Mouse (Mus musculus): ENCODE results near the gene Kndc1.

Kndc1 gene

GRCm38 (mm10) chr7:139951991-139952633 lies 57.6 kb downstream of the Kndc1 start:
- no peak for DNase-seq (ENCODE audit: low read depth)

GRCm38 (mm10) chr7:139955505-139955904 lies 61.0 kb downstream of the Kndc1 start:
- DNase-seq (ENCODE audit: low read depth) = peak; percentile 47

- no peak for DNase-seq (ENCODE audit: low read depth)
These were observed 62.2 kb downstream of the Kndc1 start for GRCm38 (mm10) chr7:139956658-139957057.

- no peak for DNase-seq (ENCODE audit: low read depth)
These were observed 62.9 kb downstream of the Kndc1 start for GRCm38 (mm10) chr7:139957437-139957836.

GRCm38 (mm10) chr7:139957958-139958357 lies 63.5 kb downstream of the Kndc1 start:
- DNase-seq (ENCODE audit: low read depth) = no peak

GRCm38 (mm10) chr7:139961141-139961540 lies 66.6 kb downstream of the Kndc1 start:
- no peak for DNase-seq (ENCODE audit: low read depth)

- no peak for DNase-seq (ENCODE audit: low read depth)
These were observed 69.3 kb downstream of the Kndc1 start for GRCm38 (mm10) chr7:139963814-139964213.

- no peak for DNase-seq (ENCODE audit: low read depth)
These were observed 72.7 kb downstream of the Kndc1 start for GRCm38 (mm10) chr7:139967175-139967574.

GRCm38 (mm10) chr7:139968428-139968827 lies 73.9 kb downstream of the Kndc1 start:
- no peak for DNase-seq (ENCODE audit: low read depth)

- peak; percentile 41 for DNase-seq (ENCODE audit: low read depth)
These were observed 75.0 kb downstream of the Kndc1 start for GRCm38 (mm10) chr7:139969348-139970130.

- no peak for DNase-seq (ENCODE audit: low read depth)
These were observed 75.9 kb downstream of the Kndc1 start for GRCm38 (mm10) chr7:139970216-139970919.

- DNase-seq (ENCODE audit: low read depth) = no peak
These were observed 76.5 kb downstream of the Kndc1 start for GRCm38 (mm10) chr7:139970979-139971378.

- DNase-seq (ENCODE audit: low read depth) = no peak
These were observed 76.9 kb downstream of the Kndc1 start for GRCm38 (mm10) chr7:139971436-139971835.

- DNase-seq (ENCODE audit: low read depth) = no peak
These were observed 78.4 kb downstream of the Kndc1 start for GRCm38 (mm10) chr7:139972923-139973331.

- no peak for DNase-seq (ENCODE audit: low read depth)
These were observed 79.8 kb downstream of the Kndc1 start for GRCm38 (mm10) chr7:139974307-139974706.

- no peak for DNase-seq (ENCODE audit: low read depth)
These were observed 81.0 kb downstream of the Kndc1 start for GRCm38 (mm10) chr7:139975471-139975870.

GRCm38 (mm10) chr7:139978278-139978892 lies 83.9 kb downstream of the Kndc1 start, which contains the start of gene 6430531B16Rik:
TSS of gene 6430531B16Rik (minus strand) at chr7:139978755.
- peak; percentile 40 for DNase-seq (ENCODE audit: low read depth)

- DNase-seq (ENCODE audit: low read depth) = no peak
These were observed 84.7 kb downstream of the Kndc1 start for GRCm38 (mm10) chr7:139979011-139979719.

- no peak for DNase-seq (ENCODE audit: low read depth)
These were observed 86.3 kb downstream of the Kndc1 start for GRCm38 (mm10) chr7:139980778-139981177.

GRCm38 (mm10) chr7:139982058-139982457 lies 87.6 kb downstream of the Kndc1 start:
- DNase-seq (ENCODE audit: low read depth) = no peak

- DNase-seq (ENCODE audit: low read depth) = no peak
These were observed 90.0 kb downstream of the Kndc1 start for GRCm38 (mm10) chr7:139984505-139984904.

GRCm38 (mm10) chr7:139988272-139988671 lies 93.8 kb downstream of the Kndc1 start:
- DNase-seq (ENCODE audit: low read depth) = no peak
